Mouse (Mus musculus): ENCODE measurements around the gene Catsper2. TPM values are rescaled to one million over a fixed set of nuclear protein-coding genes. Genes with fewer than 3 reads are reported as not detected.
A peak's percentile ranks its signal among the peaks of the same experiment; 100 is the strongest.

Catsper2 gene
- total and polyA plus RNA-seq, 3 experiments = 1.2 to 2.5 TPM; not detected in 1

DNA sequence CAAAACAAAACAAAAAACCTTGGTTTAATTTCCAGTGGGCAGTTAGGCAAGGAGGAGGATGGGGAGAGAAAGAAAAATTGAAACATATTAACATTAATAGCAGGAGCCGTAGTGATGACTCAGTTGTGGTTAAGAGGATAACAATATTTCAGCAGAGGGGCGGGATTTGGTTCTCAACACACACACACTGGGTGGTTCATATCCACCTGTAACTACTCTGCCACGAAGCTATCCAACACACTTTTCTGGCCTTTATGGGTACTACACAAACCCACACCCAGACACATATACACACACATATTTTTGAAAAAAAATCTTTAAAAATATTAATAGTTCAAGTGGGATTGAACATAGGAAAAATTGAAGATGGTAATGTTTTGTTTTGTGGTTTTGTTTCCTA is 33.4 kb upstream of the Catsper2 start (continued):
- TF ChIP-seq CTCF (IDR thresholded peaks at IDR 0.05 in 2 of 3, conservative IDR thresholded peaks at IDR 0.05 in 1 of 3; ENCODE audit: control insufficient read depth in 1 of 3, insufficient read depth in 1 of 3, low read depth in 2 of 3, low read length in 3 of 3, poor library complexity in 1 of 3, severe bottlenecking in 1 of 3) (no peak), GABPA (IDR thresholded peaks at IDR 0.05; ENCODE audit: low read depth, low read length) (no peak)

DNA sequence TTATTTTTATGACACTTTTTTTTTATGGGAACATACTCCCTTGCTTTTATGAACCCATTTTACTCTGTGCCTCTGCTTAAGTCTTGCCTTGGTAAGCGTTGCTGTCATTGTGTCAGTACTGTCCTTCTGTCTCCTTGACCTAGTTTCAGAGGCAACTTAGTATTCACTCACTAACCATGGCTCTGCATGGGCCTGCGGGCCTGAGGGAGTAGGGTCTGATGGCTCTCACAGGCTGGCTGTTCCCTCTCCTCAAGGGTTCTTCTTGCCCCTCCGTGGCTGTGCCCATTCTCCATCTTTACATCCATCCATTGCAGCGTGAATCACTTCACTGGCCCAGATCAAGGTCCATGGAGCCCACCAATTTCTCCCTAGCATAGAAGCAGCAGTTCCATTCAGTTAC is 32.9 kb upstream of the Catsper2 start:
- DNase-seq (ENCODE audit: low read depth, low spot score) = no peak
- Histone ChIP-seq H3K27ac (ENCODE audit: control insufficient read depth, low read depth, low read length) (no peak overlapping the region), H3K4me3 (ENCODE audit: control insufficient read depth in 1 of 2, insufficient read depth in 1 of 2, low read depth in 2 of 2, low read length in 2 of 2) (peak overlapping the region in 1 of 2 experiments; percentile 59; a peak in 2 of 4 replicates), H3K27me3 (ENCODE audit: control insufficient read depth in 1 of 2, insufficient read depth in 2 of 2, low read length in 2 of 2) (no peaks in the 10 kb centered on the region), H3K36me3 (ENCODE audit: control insufficient read depth in 1 of 2, insufficient read depth in 2 of 2, low read length in 2 of 2) (peaks cover 0 to 27% of the 10 kb centered on the region in 2 experiments; a peak in 2 of 4 replicates), H3K9me3 (replicated peaks; ENCODE audit: insufficient read depth, low read length) (no peaks in the 10 kb centered on the region), H3K4me1 (ENCODE audit: control insufficient read depth in 1 of 2, insufficient read depth in 2 of 2, low read length in 2 of 2) (peaks cover 17 to 37% of the 10 kb centered on the region in 2 experiments), H3K79me2 (ENCODE audit: control insufficient read depth, insufficient read depth, low read length, poor library complexity) (peaks cover 16% of the 10 kb centered on the region), H3K9ac (ENCODE audit: control insufficient read depth, low read depth, low read length, poor library complexity, severe bottlenecking) (no peak overlapping the region)
- TF ChIP-seq ZNF384 (IDR thresholded peaks at IDR 0.05; ENCODE audit: low read depth, low read length) (no peak), HCFC1 (IDR thresholded peaks at IDR 0.05; ENCODE audit: low read depth, low read length) (no peak), MEF2A (IDR thresholded peaks at IDR 0.05; ENCODE audit: extremely low read depth, insufficient replicate concordance, low read depth, low read length, poor library complexity, severe bottlenecking) (no peak), E2F4 (IDR thresholded peaks at IDR 0.05; ENCODE audit: borderline replicate concordance, low read depth, low read length) (no peak), JUND (IDR thresholded peaks at IDR 0.05; ENCODE audit: low read depth, low read length) (no peak)

DNA sequence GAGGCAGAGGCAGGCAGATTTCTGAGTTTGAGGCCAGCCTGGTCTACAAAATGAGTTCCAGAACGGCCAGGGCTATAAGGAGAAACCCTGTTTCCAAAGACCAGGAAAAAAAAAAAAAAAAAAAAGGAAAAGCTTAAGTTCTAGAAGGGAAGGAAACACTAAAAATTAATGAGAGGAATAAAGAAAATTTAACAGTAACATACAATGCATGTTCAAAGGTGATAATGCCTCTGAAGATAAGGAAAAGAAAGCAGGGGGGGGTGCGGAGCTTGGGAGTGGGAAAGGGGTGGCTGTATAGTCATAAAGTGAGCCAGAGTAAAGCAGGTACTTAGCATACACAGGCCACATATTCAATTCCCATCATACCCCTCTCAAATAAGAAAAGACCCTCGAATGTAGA is 31.5 kb upstream of the Catsper2 start:
- peaks cover 11 to 27% of the 10 kb centered on the region in 2 experiments for H3K4me1 ChIP-seq (ENCODE audit: control insufficient read depth in 1 of 2, insufficient read depth in 2 of 2, low read length in 2 of 2)
- H3K27ac ChIP-seq (ENCODE audit: control insufficient read depth, low read depth, low read length) = peak overlapping the region; percentile 10
- peaks cover 9% of the 10 kb centered on the region for H3K79me2 ChIP-seq (ENCODE audit: control insufficient read depth, insufficient read depth, low read length, poor library complexity)
- H3K9me3 ChIP-seq (replicated peaks; ENCODE audit: insufficient read depth, low read length) = no peaks in the 10 kb centered on the region
- peaks cover 0 to 18% of the 10 kb centered on the region in 2 experiments; a peak in 2 of 4 replicates for H3K36me3 ChIP-seq (ENCODE audit: control insufficient read depth in 1 of 2, insufficient read depth in 2 of 2, low read length in 2 of 2)
- no peak overlapping the region for H3K9ac ChIP-seq (ENCODE audit: control insufficient read depth, low read depth, low read length, poor library complexity, severe bottlenecking)
- no peak for DNase-seq (ENCODE audit: low read depth, low spot score)
- peak overlapping the region in 1 of 2 experiments; percentile 35; a peak in 1 of 4 replicates for H3K4me3 ChIP-seq (ENCODE audit: control insufficient read depth in 1 of 2, insufficient read depth in 1 of 2, low read depth in 2 of 2, low read length in 2 of 2)
- no peaks in the 10 kb centered on the region for H3K27me3 ChIP-seq (ENCODE audit: control insufficient read depth in 1 of 2, insufficient read depth in 2 of 2, low read length in 2 of 2)
- no peak for TF ChIP-seq MAFK (IDR thresholded peaks at IDR 0.05; ENCODE audit: borderline replicate concordance, low read depth, low read length)
- no peak for TF ChIP-seq SMC3 (IDR thresholded peaks at IDR 0.05; ENCODE audit: low read depth, low read length)
- TF ChIP-seq BHLHE40 (IDR thresholded peaks at IDR 0.05; ENCODE audit: borderline replicate concordance, low read depth, low read length) = no peak
- TF ChIP-seq TCF12 (IDR thresholded peaks at IDR 0.05; ENCODE audit: low read depth, low read length) = peak; percentile 72
- no peak for TF ChIP-seq KAT2A (conservative IDR thresholded peaks at IDR 0.05; ENCODE audit: low read depth, low read length)
- TF ChIP-seq CHD1 (IDR thresholded peaks at IDR 0.05; ENCODE audit: low read depth, low read length) = no peak
- TF ChIP-seq GATA1 (IDR thresholded peaks at IDR 0.05; ENCODE audit: low read depth, low read length) = peak; percentile 49; the same call in 1 of the 2 replicates
- no peak for TF ChIP-seq USF2 (IDR thresholded peaks at IDR 0.05; ENCODE audit: borderline replicate concordance in 1 of 2, insufficient read depth in 1 of 2, low read depth in 1 of 2, low read length in 2 of 2)
- no peak for TF ChIP-seq USF1 (IDR thresholded peaks at IDR 0.05; ENCODE audit: low read depth, low read length)
- no peak for TF ChIP-seq HCFC1 (IDR thresholded peaks at IDR 0.05; ENCODE audit: low read depth, low read length)
- TF ChIP-seq GABPA (IDR thresholded peaks at IDR 0.05; ENCODE audit: low read depth, low read length) = no peak
- no peak for TF ChIP-seq NELFE (IDR thresholded peaks at IDR 0.05; ENCODE audit: low read depth, low read length)
- TF ChIP-seq MAX (IDR thresholded peaks at IDR 0.05; ENCODE audit: low read length) = 0 out of 2 replicates have a peak, but pooled peaks have one; percentile 18
- no peak for TF ChIP-seq CTCF (IDR thresholded peaks at IDR 0.05 in 2 of 3, conservative IDR thresholded peaks at IDR 0.05 in 1 of 3; ENCODE audit: control insufficient read depth in 1 of 3, insufficient read depth in 1 of 3, low read depth in 2 of 3, low read length in 3 of 3, poor library complexity in 1 of 3, severe bottlenecking in 1 of 3)
- no peak for TF ChIP-seq MXI1 (IDR thresholded peaks at IDR 0.05; ENCODE audit: low read depth, low read length)
- TF ChIP-seq ELF1 (IDR thresholded peaks at IDR 0.05; ENCODE audit: low read depth, low read length) = no peak
- no peak for TF ChIP-seq ZC3H11A (IDR thresholded peaks at IDR 0.05; ENCODE audit: low read depth, low read length)
- TF ChIP-seq TAL1 (IDR thresholded peaks at IDR 0.05; ENCODE audit: low read length) = no peak
- TF ChIP-seq MYB (IDR thresholded peaks at IDR 0.05; ENCODE audit: low read depth, low read length) = no peak
- no peak for TF ChIP-seq MEF2A (IDR thresholded peaks at IDR 0.05; ENCODE audit: extremely low read depth, insufficient replicate concordance, low read depth, low read length, poor library complexity, severe bottlenecking)
- TF ChIP-seq RCOR1 (IDR thresholded peaks at IDR 0.05; ENCODE audit: low read depth, low read length) = 0 out of 2 replicates have a peak, but pooled peaks have one; percentile 22
- no peak for TF ChIP-seq E2F4 (IDR thresholded peaks at IDR 0.05; ENCODE audit: borderline replicate concordance, low read depth, low read length)
- TF ChIP-seq ZNF384 (IDR thresholded peaks at IDR 0.05; ENCODE audit: low read depth, low read length) = no peak
- peak; percentile 32; the same call in 1 of the 2 replicates for TF ChIP-seq ETS1 (IDR thresholded peaks at IDR 0.05; ENCODE audit: low read depth, low read length)
- no peak for TF ChIP-seq CHD2 (IDR thresholded peaks at IDR 0.05; ENCODE audit: low read length)
- TF ChIP-seq RAD21 (IDR thresholded peaks at IDR 0.05; ENCODE audit: low read depth, low read length) = no peak
